In genomic region chr4:138037110-138037509, GRCm38 (mm10) we compare ENCODE assay signal across 13 mouse cellular contexts. TPM values are rescaled to one million over a fixed set of nuclear protein-coding genes. Genes with fewer than 3 reads are reported as not detected.
DNase-seq lines count a peak whose midpoint lies in the region; ATAC-seq and TF ChIP-seq lines count a peak whose summit lies in the region.
"Had no signal": no experiment of that assay in that cellular context is flagged by ENCODE, and none has a peak within 500 bp of the region (broad histone marks: within the 10 kb centered on the region; RNA-seq: fewer than 3 reads in every experiment).

No protein-coding gene starts in this region.

- peak; percentile 13; the same call in 1 of the 2 replicates for TF ChIP-seq CTCF in kidney, postnatal 0 days (IDR thresholded peaks at IDR 0.05; ENCODE audit: low read depth)

- H3K9ac ChIP-seq in kidney, postnatal 0 days (ENCODE audit: low read depth, low read length), result no peak overlapping the region
- H3K9ac ChIP-seq in embryonic facial prominence, embryonic 12.5 days, result no peak overlapping the region
- 0 out of 2 replicates have a peak overlapping the region, but pooled peaks have one; percentile 20 for H3K9ac ChIP-seq in hindbrain, embryonic 14.5 days
- no peak overlapping the region for H3K9ac ChIP-seq in midbrain, embryonic 15.5 days

- H3K27me3 ChIP-seq in kidney, postnatal 0 days (ENCODE audit: insufficient read depth, low read length), result no peaks in the 10 kb centered on the region
- no peaks in the 10 kb centered on the region for H3K27me3 ChIP-seq in embryonic facial prominence, embryonic 12.5 days
- H3K27me3 ChIP-seq in hindbrain, embryonic 14.5 days (ENCODE audit: control insufficient read depth, insufficient read depth, low read length), result no peaks in the 10 kb centered on the region
- no peaks in the 10 kb centered on the region for H3K27me3 ChIP-seq in midbrain, embryonic 15.5 days (replicated peaks)
- H3K27me3 ChIP-seq: Patski had no signal

- H3K27ac ChIP-seq in kidney, postnatal 0 days, result no peak overlapping the region
- H3K27ac ChIP-seq in embryonic facial prominence, embryonic 12.5 days, result peak overlapping the region; percentile 24
- H3K27ac ChIP-seq in hindbrain, embryonic 14.5 days, result no peak overlapping the region; the same call in 1 of the 2 replicates
- H3K27ac ChIP-seq in midbrain, embryonic 15.5 days, result 0 out of 2 replicates have a peak overlapping the region, but pooled peaks have one; percentile 12

- H3K4me2 ChIP-seq in kidney, postnatal 0 days (ENCODE audit: low read length), result no peak overlapping the region
- no peak overlapping the region for H3K4me2 ChIP-seq in embryonic facial prominence, embryonic 12.5 days (replicated peaks)
- H3K4me2 ChIP-seq in hindbrain, embryonic 14.5 days (replicated peaks), result no peak overlapping the region
- H3K4me2 ChIP-seq in midbrain, embryonic 15.5 days, result no peak overlapping the region

- no peak for ATAC-seq in kidney, postnatal 0 days (replicated peaks; ENCODE audit: low FRiP score, low read depth)
- ATAC-seq in embryonic facial prominence, embryonic 12.5 days (ENCODE audit: insufficient number of reproducible peaks, insufficient read depth, low FRiP score, low TSS enrichment), result no peak
- no peak for ATAC-seq in hindbrain, embryonic 14.5 days (ENCODE audit: low FRiP score)
- ATAC-seq in midbrain, embryonic 15.5 days (replicated peaks), result no peak
- ATAC-seq: CD4-positive, CD25-positive, alpha-beta regulatory T cell, adult 4 months; Patski had no signal

- H3K9me3 ChIP-seq in kidney, postnatal 0 days (replicated peaks; ENCODE audit: low read length), result no peaks in the 10 kb centered on the region
- no peaks in the 10 kb centered on the region for H3K9me3 ChIP-seq in embryonic facial prominence, embryonic 12.5 days
- no peaks in the 10 kb centered on the region for H3K9me3 ChIP-seq in hindbrain, embryonic 14.5 days (ENCODE audit: control insufficient read depth, low read length)
- no peaks in the 10 kb centered on the region for H3K9me3 ChIP-seq in midbrain, embryonic 15.5 days

- 49% methylated on average over 8 of the region's 8 CpGs for WGBS in kidney, postnatal 0 days
- 35% methylated on average over 8 of the region's 8 CpGs for WGBS in embryonic facial prominence, embryonic 12.5 days
- WGBS in hindbrain, embryonic 14.5 days, result 26% methylated on average over 8 of the region's 8 CpGs
- 39% methylated on average over 8 of the region's 8 CpGs for WGBS in midbrain, embryonic 15.5 days

- H3K4me3 ChIP-seq in kidney, postnatal 0 days (replicated peaks; ENCODE audit: low read depth, low read length), result no peak overlapping the region
- no peak overlapping the region for H3K4me3 ChIP-seq in embryonic facial prominence, embryonic 12.5 days
- H3K4me3 ChIP-seq in hindbrain, embryonic 14.5 days (replicated peaks; ENCODE audit: low read length), result no peak overlapping the region
- H3K4me3 ChIP-seq in midbrain, embryonic 15.5 days, result no peak overlapping the region

- DNase-seq in kidney, postnatal 0 days (ENCODE audit: low spot score), result peak; percentile 29
- no peak for DNase-seq in kidney, adult 11 months
- DNase-seq in hindbrain, embryonic 14.5 days (ENCODE audit: low spot score), result no peak
- DNase-seq in spleen, postnatal 36 days (ENCODE audit: low spot score in 2 of 2), result no peak
- DNase-seq in right cerebral cortex, adult 2 months (ENCODE audit: low spot score in 2 of 2), result no peak
- no peak for DNase-seq in cerebellum, adult 9-10 months
- DNase-seq: adrenal gland, postnatal 14 days; cerebellum, adult 18-20 months; right cerebral cortex, postnatal 4 days had no signal

- peaks cover 11% of the 10 kb centered on the region for H3K36me3 ChIP-seq in kidney, postnatal 0 days (ENCODE audit: insufficient read depth, low read length)
- H3K36me3 ChIP-seq in embryonic facial prominence, embryonic 12.5 days, result peaks cover 50% of the 10 kb centered on the region
- peaks cover 4% of the 10 kb centered on the region; the same call in 1 of the 2 replicates for H3K36me3 ChIP-seq in hindbrain, embryonic 14.5 days (replicated peaks; ENCODE audit: control insufficient read depth, insufficient read depth)
- H3K36me3 ChIP-seq in midbrain, embryonic 15.5 days (replicated peaks), result no peaks in the 10 kb centered on the region

- H3K4me1 ChIP-seq in kidney, postnatal 0 days (replicated peaks; ENCODE audit: insufficient read depth, low read length), result peaks cover 8% of the 10 kb centered on the region; the same call in 1 of the 2 replicates
- H3K4me1 ChIP-seq in embryonic facial prominence, embryonic 12.5 days, result peaks cover 25% of the 10 kb centered on the region
- peaks cover 26% of the 10 kb centered on the region for H3K4me1 ChIP-seq in hindbrain, embryonic 14.5 days (replicated peaks; ENCODE audit: control insufficient read depth, insufficient read depth, low read length)
- peaks cover 27% of the 10 kb centered on the region for H3K4me1 ChIP-seq in midbrain, embryonic 15.5 days

RNA-seq across cellular contexts. Expression of gene Eif4g3, which starts 44.3 kb away (rescaled TPM):
- polyA plus RNA-seq in kidney, postnatal 0 days (2015; fragmentation: Nextera tagmentation; extraction: Ambion mirVana), result 26.6 and 28.6 TPM in 2 replicates
- 46.3 and 49.7 TPM in 2 replicates for polyA plus RNA-seq in embryonic facial prominence, embryonic 12.5 days (2016; fragmentation: Nextera tagmentation; extraction: Ambion mirVana)
- 59.7 and 65.3 TPM in 2 replicates for polyA plus RNA-seq in hindbrain, embryonic 14.5 days (2014; fragmentation: Nextera tagmentation; extraction: Ambion mirVana)
- polyA plus RNA-seq in midbrain, embryonic 15.5 days (2015; fragmentation: Nextera tagmentation; extraction: Ambion mirVana), result 55.7 and 58.5 TPM in 2 replicates

Comparison
In these comparisons a context has a peak if more than half of its experiments do, and no peak if none do; other contexts are left out.
1. H3K27ac ChIP-seq: peak in embryonic facial prominence, embryonic 12.5 days (single experiment) and midbrain, embryonic 15.5 days (single experiment); none in kidney, postnatal 0 days (single experiment) and hindbrain, embryonic 14.5 days (single experiment).